Mouse (Mus musculus) liver, embryonic 14.5 days (tissue): ENCODE measurements around the gene Nin. TPM values are rescaled to one million over a fixed set of nuclear protein-coding genes. Genes with fewer than 3 reads are reported as not detected.
A peak's percentile ranks its signal among the peaks of the same experiment; 100 is the strongest.

Source experiments
- ATAC-seq: fragments of 200-750 bp; cut with Nextera tagmentation; 2 replicates; pipeline ENCODE4 v1.8.0; 2017; ENCODE audit warnings: moderate number of reproducible peaks, mild to moderate bottlenecking, moderate library complexity; ENCODE audit not compliant: insufficient read depth
- DNase-seq, 3 experiments: peaks; one replicate each; pipeline ENCODE4 v3.0.0-alpha.2; 2012 to 2013; ENCODE audit warnings: low read depth in 3 of 3, low spot score in 3 of 3
- H3K27ac ChIP-seq: fragments of 300-500 bp; sonication (generic); 2 replicates; pipeline ENCODE4 v1.5.1; 2014; ENCODE audit warnings: moderate library complexity, mild to moderate bottlenecking, control low read depth, inconsistent platforms
- H3K27me3 ChIP-seq: fragments of 300-500 bp; sonication (generic); 2 replicates; pipeline ENCODE4 v1.6.1; 2014; ENCODE audit warnings: mild to moderate bottlenecking, low read length, moderate library complexity; ENCODE audit not compliant: control insufficient read depth, insufficient read depth
- H3K36me3 ChIP-seq: fragments of 300-500 bp; sonication (generic); replicated peaks from 2 replicates; pipeline ENCODE4 v1.6.1; 2014; ENCODE audit warnings: low read depth; ENCODE audit not compliant: control insufficient read depth, insufficient read depth
- H3K4me1 ChIP-seq, 2 experiments: fragments of 200-500 bp in 1 of 2; fragments of 300-500 bp in 1 of 2; sonication (generic) in 1 of 2; replicated peaks; 2 replicates each; pipeline ENCODE4 v1.6.1; 2012 to 2014; ENCODE audit warnings: antibody characterized with exemption in 1 of 2, inconsistent platforms in 1 of 2, low read length in 1 of 2; ENCODE audit not compliant: control insufficient read depth in 2 of 2, insufficient read depth in 2 of 2
- H3K4me2 ChIP-seq: fragments of 300-500 bp; sonication (generic); 2 replicates; pipeline ENCODE4 v1.6.1; 2014; ENCODE audit warnings: low read depth, mild to moderate bottlenecking, control low read depth, moderate library complexity
- H3K4me3 ChIP-seq, 2 experiments: fragments of 200-500 bp in 1 of 2; fragments of 300-500 bp in 1 of 2; sonication (generic) in 1 of 2; 2 replicates each; pipeline ENCODE4 v1.5.1; 2012 to 2014; ENCODE audit warnings: low read depth in 2 of 2, low read length in 2 of 2, mild to moderate bottlenecking in 2 of 2, control low read depth in 1 of 2, inconsistent platforms in 1 of 2, moderate library complexity in 1 of 2; ENCODE audit not compliant: insufficient read depth in 1 of 2
- H3K9ac ChIP-seq: fragments of 300-500 bp; sonication (generic); replicated peaks from 2 replicates; pipeline ENCODE4 v1.6.1; 2014; ENCODE audit warnings: mild to moderate bottlenecking, control low read depth, moderate library complexity
- H3K9me3 ChIP-seq: fragments of 300-500 bp; sonication (generic); 2 replicates; pipeline ENCODE4 v1.6.1; 2016; ENCODE audit warnings: low read length, mixed read lengths; ENCODE audit not compliant: control insufficient read depth
- CTCF ChIP-seq: IDR thresholded peaks from 2 replicates; pipeline ENCODE4 v1.5.1; 2016; ENCODE audit warnings: antibody characterized with exemption, low read depth, control low read depth
- EP300 ChIP-seq: IDR thresholded peaks from 2 replicates; pipeline ENCODE4 v1.6.1; 2016; ENCODE audit warnings: antibody characterized with exemption, low read depth
- WGBS: fragments of 180-500 bp; shearing (Covaris S2); extraction: QIAGEN DNeasy Blood & Tissue Kit; methylation state at CpG from one replicate; pipeline ENCODE4 v1.1.7; 2014; ENCODE audit not compliant: insufficient replicate concordance; 5-methylcytosine and 5-hydroxymethylcytosine counted together
- polyA plus RNA-seq, 2 experiments: library from polyadenylated mRNA; depleted of rRNA in 1 of 2; stranded (reverse) in 1 of 2; unstranded in 1 of 2; fragments of >200 nt; fragmentation: Nextera tagmentation in 1 of 2; extraction: Ambion mirVana in 1 of 2; gene quantifications; 2 replicates each; pipeline versions ENCODE4 v1.2.1 to v1.2.3; 2012 to 2014

Gene Nin
- polyA plus RNA-seq, 2 experiments, result 2.8 to 3.9 TPM

- Histone ChIP-seq H3K27ac (no peak overlapping the region), H3K27me3 (no peaks in the 10 kb centered on the region), H3K36me3 (no peaks in the 10 kb centered on the region), H3K4me3 (no peak overlapping the region), H3K4me1 (no peaks in the 10 kb centered on the region), H3K9me3 (no peaks in the 10 kb centered on the region), H3K4me2 (no peak overlapping the region), H3K9ac (no peak overlapping the region)
- DNase-seq, result no peak
- no peak for ATAC-seq
- TF ChIP-seq CTCF, result 0 out of 2 replicates have a peak, but pooled peaks have one; percentile 6
- no peak for TF ChIP-seq EP300
- 67% methylated on average over 5 of the region's 5 CpGs for WGBS
These were observed 27.6 kb upstream of the Nin start for GRCm38 (mm10) chr12:70140993-70141576.

- H3K36me3 ChIP-seq, result no peaks in the 10 kb centered on the region
- WGBS, result 76% methylated on average over 5 of the region's 5 CpGs
- DNase-seq, result peak in 1 of 3 experiments; percentile 17
- no peak overlapping the region for H3K4me2 ChIP-seq
- H3K9ac ChIP-seq, result no peak overlapping the region
- H3K4me1 ChIP-seq, result no peaks in the 10 kb centered on the region
- H3K27ac ChIP-seq, result no peak overlapping the region
- no peak overlapping the region for H3K4me3 ChIP-seq
- no peaks in the 10 kb centered on the region for H3K27me3 ChIP-seq
- TF ChIP-seq CTCF (no peak), EP300 (no peak)
- no peaks in the 10 kb centered on the region for H3K9me3 ChIP-seq
- no peak for ATAC-seq
These were observed 27.0 kb upstream of the Nin start for GRCm38 (mm10) chr12:70140542-70140941.

GRCm38 (mm10) chr12:70139871-70140270 lies 26.4 kb upstream of the Nin start:
- Histone ChIP-seq H3K36me3 (no peaks in the 10 kb centered on the region), H3K9ac (no peak overlapping the region), H3K4me1 (no peaks in the 10 kb centered on the region), H3K9me3 (no peaks in the 10 kb centered on the region), H3K4me3 (no peak overlapping the region), H3K27ac (no peak overlapping the region), H3K4me2 (no peak overlapping the region), H3K27me3 (no peaks in the 10 kb centered on the region)
- TF ChIP-seq EP300 (no peak), CTCF (no peak)
- WGBS, result 52% methylated on average over 4 of the region's 4 CpGs
- ATAC-seq, result no peak
- DNase-seq, result no peak

GRCm38 (mm10) chr12:70137626-70138025 lies 24.1 kb upstream of the Nin start:
- Histone ChIP-seq H3K4me2 (no peak overlapping the region), H3K36me3 (no peaks in the 10 kb centered on the region), H3K9ac (no peak overlapping the region), H3K4me3 (no peak overlapping the region), H3K9me3 (no peaks in the 10 kb centered on the region), H3K27me3 (no peaks in the 10 kb centered on the region), H3K4me1 (no peaks in the 10 kb centered on the region), H3K27ac (no peak overlapping the region)
- WGBS, result 75% methylated on average over 9 of the region's 9 CpGs
- TF ChIP-seq EP300 (no peak), CTCF (no peak)
- ATAC-seq, result no peak
- DNase-seq, result no peak

GRCm38 (mm10) chr12:70137095-70137494 lies 23.6 kb upstream of the Nin start:
- H3K27ac ChIP-seq, result no peak overlapping the region
- H3K9ac ChIP-seq, result no peak overlapping the region
- TF ChIP-seq EP300 (no peak), CTCF (no peak)
- WGBS, result 64% methylated on average over 4 of the region's 4 CpGs
- no peaks in the 10 kb centered on the region for H3K36me3 ChIP-seq
- no peak for ATAC-seq
- no peaks in the 10 kb centered on the region for H3K4me1 ChIP-seq
- no peak overlapping the region for H3K4me2 ChIP-seq
- no peak overlapping the region for H3K4me3 ChIP-seq
- H3K27me3 ChIP-seq, result no peaks in the 10 kb centered on the region
- no peak for DNase-seq
- H3K9me3 ChIP-seq, result no peaks in the 10 kb centered on the region
